Mouse (Mus musculus): ENCODE results near the gene Olfr477.
"Not testable (repeated sequence)": the region's sequence is repeated elsewhere in the genome, so short reads cannot be mapped to it uniquely, and the experiment has no call there.

Olfr477 gene

GRCm38 (mm10) chr7:107986393-107986792 is at the start of gene Olfr477:
TSS of gene Olfr477 (plus strand) at chr7:107986693.
- no peak for DNase-seq (ENCODE audit: low read depth, low spot score)

GRCm38 (mm10) chr7:107952539-107952938 is 34.0 kb upstream of the Olfr477 start:
- DNase-seq (ENCODE audit: low read depth, low spot score): not testable (repeated sequence)

GRCm38 (mm10) chr7:107954343-107954742 is 32.1 kb upstream of the Olfr477 start, which contains the start of gene Olfr474:
TSS of gene Olfr474 (plus strand) at chr7:107954643.
- DNase-seq (ENCODE audit: low read depth, low spot score): no peak

- no peak for DNase-seq (ENCODE audit: low read depth, low spot score)
These were observed 22.0 kb upstream of the Olfr477 start, which contains the start of gene Olfr476 for GRCm38 (mm10) chr7:107964503-107964902. TSS of gene Olfr476 (plus strand) at chr7:107964803.

- DNase-seq (ENCODE audit: low read depth, low spot score): peak; percentile 57
These were observed 27.8 kb downstream of the Olfr477 start for GRCm38 (mm10) chr7:108014256-108014655.

GRCm38 (mm10) chr7:108033889-108034288 is 47.4 kb downstream of the Olfr477 start, which contains the start of gene Olfr478:
TSS of gene Olfr478 (minus strand) at chr7:108033989.
- DNase-seq (ENCODE audit: low read depth, low spot score): no peak

Data from ES-CJ7 (cell line).